Mouse (Mus musculus) bone marrow macrophage, adult 2 months (primary cell): Measurements from ENCODE around the gene Rfc4.

Experiments
- CTCF ChIP-seq: IDR thresholded peaks from 2 replicates; pipeline ENCODE4 v1.5.1; 2012; ENCODE audit warnings: low read depth, mild to moderate bottlenecking, low read length, moderate library complexity
- POLR2A ChIP-seq: IDR thresholded peaks from 2 replicates; pipeline ENCODE4 v1.6.1; 2012; ENCODE audit warnings: mild to moderate bottlenecking, low read depth, low read length, borderline replicate concordance

DNA sequence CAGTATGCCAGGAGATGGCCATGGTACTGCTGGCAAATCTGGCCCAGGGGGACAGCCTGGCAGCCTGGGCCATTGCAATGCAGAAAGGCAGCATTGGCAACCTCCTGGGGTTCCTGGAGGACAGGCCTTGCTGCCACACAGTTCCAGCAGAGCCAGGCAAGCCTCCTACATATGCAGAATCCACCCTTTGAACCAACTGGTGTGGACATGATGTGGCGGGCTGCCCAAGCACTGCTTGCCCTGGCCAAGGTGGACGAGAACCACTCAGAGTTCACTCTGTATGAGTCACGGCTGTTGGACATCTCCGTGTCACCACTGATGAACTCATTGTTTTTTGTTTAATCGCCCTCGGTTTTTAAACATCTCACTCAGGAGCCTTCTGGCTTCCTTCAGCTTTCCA, 33.4 kb downstream of the Rfc4 start:
- TF ChIP-seq CTCF (no peak), POLR2A (no peak)
